Mouse (Mus musculus) left cerebral cortex, adult 9 months (tissue): ENCODE data around the gene Gpr161.
A peak's percentile ranks its signal among the peaks of the same experiment; 100 is the strongest.
"Not testable (repeated sequence)": the region's sequence is repeated elsewhere in the genome, so short reads cannot be mapped to it uniquely, and the experiment has no call there.

Experiments
- DNase-seq, 2 experiments: peaks; one replicate each; pipeline ENCODE4 v3.0.0; 2022; ENCODE audit warnings: low spot score in 2 of 2

Gene Gpr161

DNA sequence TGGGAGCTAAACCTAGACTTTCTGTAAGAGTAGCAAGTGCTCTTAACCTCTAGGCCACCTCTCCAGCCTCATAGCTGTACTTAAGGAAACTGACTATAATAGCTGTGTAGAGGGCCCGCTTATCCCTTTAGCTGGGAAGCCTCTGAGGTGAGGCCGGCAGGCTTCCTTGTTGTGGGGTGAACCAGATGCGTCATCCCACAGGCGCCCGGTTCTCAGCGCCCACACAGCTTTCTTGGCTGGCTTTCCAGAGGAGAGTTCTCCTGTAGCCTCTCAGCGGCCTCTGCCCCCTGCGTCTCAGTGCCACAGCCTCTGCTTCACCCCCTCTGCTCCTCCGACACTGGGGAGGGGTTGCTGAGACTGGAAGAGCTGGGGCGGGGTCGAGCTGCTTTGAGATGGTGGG is 20.8 kb downstream of the Gpr161 start:
- no peak for DNase-seq

- DNase-seq = peak in 1 of 2 experiments; percentile 74
These were observed 24.7 kb downstream of the Gpr161 start for GRCm38 (mm10) chr1:165320141-165320934.

DNA sequence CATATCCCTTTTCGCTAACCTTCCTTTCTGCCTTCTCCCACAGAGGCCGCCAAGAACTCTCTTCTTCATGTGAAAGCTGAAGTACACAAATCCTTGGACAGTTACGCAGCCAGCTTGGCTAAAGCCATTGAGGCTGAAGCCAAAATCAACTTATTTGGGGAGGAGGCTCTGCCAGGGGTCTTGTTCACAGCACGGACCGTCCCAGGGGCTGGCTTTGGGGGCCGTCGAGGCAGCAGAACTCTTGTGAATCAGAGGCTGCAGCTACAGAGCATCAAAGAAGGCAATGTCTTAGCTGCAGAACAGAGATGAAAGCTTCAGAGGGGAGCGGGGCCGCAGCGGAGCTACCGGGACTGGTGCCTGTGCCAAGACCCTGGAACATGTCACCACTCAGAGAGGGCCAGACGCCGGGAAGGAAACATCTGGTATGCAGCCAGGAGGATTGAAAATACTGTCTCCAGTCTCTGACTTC is 25.8 kb downstream of the Gpr161 start:
- DNase-seq = no peak

DNA sequence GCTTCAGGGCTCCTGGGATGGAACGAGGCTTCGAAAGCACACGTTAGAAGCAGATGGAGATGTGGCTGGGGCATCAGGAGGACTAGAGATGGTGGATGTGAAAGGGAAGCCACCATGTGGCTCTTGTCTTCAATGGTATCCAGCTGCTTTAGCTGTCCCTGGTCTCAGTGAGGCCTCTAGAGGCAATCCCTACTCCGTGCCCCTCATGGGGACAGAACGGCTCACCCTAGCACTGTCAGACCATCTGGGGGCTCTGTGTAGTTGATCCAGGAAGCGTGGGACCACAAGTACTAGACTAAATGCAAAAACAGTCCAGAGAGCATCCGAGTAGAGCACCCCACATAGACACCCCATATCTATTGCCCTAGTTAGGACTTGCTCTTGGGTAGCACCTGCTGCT is 26.3 kb downstream of the Gpr161 start:
- DNase-seq = no peak

DNA sequence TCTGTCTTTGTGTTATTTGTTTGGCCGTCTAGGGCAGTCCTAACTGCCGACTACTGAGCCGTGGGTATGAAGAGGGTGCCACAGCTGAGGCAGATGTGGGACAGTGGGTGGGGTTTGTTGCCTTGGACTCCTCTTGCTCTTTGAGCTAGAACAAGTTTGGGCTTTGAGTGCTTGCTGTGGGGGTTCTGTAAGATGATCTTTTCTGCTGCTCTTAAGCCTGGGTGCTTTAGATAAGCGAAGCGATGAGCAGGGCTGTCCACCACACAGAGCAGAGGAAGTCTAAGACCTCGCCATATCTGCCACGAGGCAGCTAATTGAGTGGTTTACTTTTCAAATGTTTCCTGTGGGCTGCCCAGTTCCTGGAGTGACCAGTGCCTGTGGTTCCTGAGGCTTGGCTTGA is 27.3 kb downstream of the Gpr161 start:
- DNase-seq = no peak

- no peak for DNase-seq
These were observed 31.8 kb downstream of the Gpr161 start for GRCm38 (mm10) chr1:165327370-165327769.

DNA sequence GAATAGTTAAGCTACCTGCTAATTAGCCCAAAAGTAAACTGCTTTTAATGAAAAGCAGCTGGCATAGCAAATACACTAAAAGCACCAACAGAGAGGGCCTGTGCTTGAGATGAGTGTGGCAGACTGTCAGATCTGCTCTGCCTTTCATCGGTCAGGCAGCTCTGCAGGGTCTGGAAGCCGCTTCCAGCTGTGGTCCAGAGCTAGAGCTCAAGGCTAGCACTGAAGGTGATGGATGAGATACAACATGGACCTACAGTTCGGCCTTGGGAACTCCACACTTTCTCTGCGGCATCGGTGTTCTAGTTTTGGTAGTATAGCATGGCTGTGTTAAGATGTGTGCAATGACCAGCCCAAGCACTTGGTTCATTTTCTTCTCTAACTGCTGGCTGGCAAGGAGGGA is 32.2 kb downstream of the Gpr161 start:
- DNase-seq = no peak

GRCm38 (mm10) chr1:165328384-165329289 is 33.0 kb downstream of the Gpr161 start:
- not testable (repeated sequence) for DNase-seq

DNA sequence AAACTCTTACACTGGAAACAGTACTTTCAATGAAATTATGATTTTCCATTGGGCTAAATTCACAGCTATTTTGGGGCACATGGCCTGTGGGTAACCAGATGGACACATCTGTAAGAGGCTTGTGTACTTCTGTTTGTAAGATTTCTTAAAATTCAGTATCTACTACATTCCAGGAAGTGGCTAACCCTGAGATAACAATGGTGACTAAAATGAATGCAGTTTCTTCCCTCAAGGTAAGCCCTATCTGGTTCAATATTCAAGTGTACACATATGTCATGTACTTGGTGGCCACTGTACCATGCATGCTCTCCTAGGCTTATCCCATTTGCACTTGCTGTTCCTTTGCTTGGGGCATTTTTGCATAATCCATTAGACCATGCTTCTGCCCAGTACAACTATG is 35.3 kb downstream of the Gpr161 start:
- no peak for DNase-seq

- no peak for DNase-seq
These were observed 37.2 kb downstream of the Gpr161 start for GRCm38 (mm10) chr1:165332797-165333196.

DNA sequence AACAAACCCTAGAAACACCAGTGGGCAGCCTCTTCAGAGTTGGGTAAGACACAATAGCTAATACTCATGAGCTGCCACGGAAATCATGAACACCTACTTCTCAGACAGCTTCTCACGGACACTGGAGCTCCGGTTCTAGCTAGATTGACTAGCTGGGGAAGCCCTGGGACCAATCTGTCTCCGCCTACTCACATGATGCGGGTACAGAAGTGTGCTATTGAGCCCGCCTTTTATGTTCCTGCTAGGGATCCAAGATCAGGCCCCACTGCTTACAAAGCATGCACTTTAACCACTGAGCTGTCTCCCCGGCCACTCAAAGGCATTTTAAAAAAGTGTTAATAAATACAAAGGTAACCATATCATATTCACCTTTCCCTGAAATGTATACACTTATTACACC is 46.5 kb downstream of the Gpr161 start:
- no peak for DNase-seq

GRCm38 (mm10) chr1:165344453-165344852 is 48.9 kb downstream of the Gpr161 start:
- no peak for DNase-seq

GRCm38 (mm10) chr1:165348627-165349026 is 53.0 kb downstream of the Gpr161 start:
- no peak for DNase-seq

DNA sequence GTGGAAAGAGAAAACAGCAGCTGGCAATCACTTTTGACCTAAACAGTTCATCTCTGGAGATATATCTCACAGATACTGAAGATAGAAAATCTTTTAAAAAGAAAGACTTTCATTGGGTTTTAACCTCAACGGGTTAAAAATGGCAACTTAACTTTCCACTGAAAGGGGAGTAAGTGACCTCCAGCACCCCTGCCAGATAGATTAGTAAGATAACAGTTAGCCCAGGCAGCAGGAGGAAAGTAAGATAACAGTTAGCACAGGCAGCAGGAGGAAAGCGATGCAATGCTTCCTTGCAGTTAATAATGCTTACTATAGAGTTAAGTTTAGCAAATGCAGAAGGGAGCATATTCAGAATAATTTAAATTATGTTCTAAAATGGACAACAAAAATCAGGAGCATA is 60.8 kb downstream of the Gpr161 start:
- DNase-seq = no peak

GRCm38 (mm10) chr1:165363271-165363670 is 67.7 kb downstream of the Gpr161 start:
- no peak for DNase-seq

DNA sequence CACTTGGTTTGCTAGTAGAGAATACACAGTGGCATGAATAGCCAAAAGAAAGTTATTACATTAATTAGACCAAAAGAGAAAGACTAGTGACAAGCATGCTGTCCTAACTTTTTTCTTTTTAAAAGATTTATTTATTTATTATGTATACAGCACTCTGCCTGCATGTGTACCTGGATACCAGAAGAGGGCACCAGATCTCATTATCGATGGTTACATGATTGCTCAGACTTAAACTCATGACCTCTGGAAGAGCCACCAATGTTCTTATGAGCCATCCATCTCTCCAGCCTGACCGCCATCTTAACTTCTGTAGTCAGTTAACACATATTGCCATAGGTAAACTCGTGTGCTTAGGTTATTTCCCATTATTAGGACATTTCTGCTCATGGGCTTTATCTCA is 69.5 kb downstream of the Gpr161 start:
- no peak for DNase-seq

DNA sequence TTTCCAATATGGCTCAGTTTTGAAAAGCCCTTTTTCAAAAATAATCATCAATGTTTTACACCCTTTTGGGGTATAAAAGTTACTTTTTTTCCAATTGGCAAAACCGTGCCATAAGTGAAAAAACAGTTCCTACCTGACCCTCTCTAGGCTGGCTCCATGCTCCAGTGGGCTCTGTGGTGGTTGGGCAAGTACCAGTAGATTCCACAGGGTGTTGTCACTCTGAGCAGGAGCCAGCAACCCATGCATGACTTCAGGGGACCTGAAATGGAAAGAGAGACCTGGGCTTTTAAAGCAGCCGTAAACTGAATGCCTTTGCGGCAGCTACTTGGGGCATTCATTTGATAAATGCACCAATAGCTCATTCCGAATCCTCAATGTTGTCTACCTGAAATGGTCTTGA is 75.4 kb downstream of the Gpr161 start:
- no peak for DNase-seq

DNA sequence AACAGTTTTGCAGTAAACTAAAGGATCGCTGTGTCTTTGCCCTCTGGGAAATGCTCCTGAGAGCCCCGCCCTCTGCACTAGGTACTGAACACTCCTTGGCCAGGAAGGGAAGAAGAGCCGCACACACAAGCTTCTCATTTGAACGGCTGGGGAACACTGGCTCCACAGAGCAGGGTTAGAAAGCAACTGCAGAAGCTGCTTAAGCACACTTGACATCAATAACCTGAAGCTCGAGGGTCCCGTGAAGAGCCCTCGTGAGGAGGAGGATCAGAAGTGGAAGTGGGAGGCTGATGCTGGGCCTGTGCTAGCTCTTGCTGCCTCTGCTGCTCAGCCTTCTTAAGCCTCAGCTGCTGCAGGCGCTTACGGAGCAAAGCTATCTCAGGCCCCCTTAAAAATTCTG is 78.2 kb downstream of the Gpr161 start:
- DNase-seq = no peak
